Mouse (Mus musculus) cortical plate, adult 2 months (tissue): ENCODE results near the gene Arhgef17. TPM values are rescaled to one million over a fixed set of nuclear protein-coding genes. Genes with fewer than 3 reads are reported as not detected.

Experiments
- H3K27ac ChIP-seq: fragments of 200-500 bp; 2 replicates; pipeline ENCODE4 v1.5.1; 2012; ENCODE audit warnings: low read length, control low read depth, inconsistent platforms; ENCODE audit not compliant: insufficient read depth
- H3K4me1 ChIP-seq: fragments of 200-500 bp; 2 replicates; pipeline ENCODE4 v1.6.1; 2011; ENCODE audit warnings: low read length; ENCODE audit not compliant: control insufficient read depth, insufficient read depth
- H3K4me3 ChIP-seq: fragments of 200-500 bp; 2 replicates; pipeline ENCODE4 v1.5.1; 2011; ENCODE audit warnings: mild to moderate bottlenecking, low read length, control low read depth; ENCODE audit not compliant: insufficient read depth
- CTCF ChIP-seq: fragments of 200-500 bp; IDR thresholded peaks from 2 replicates; pipeline ENCODE4 v1.5.1; 2011; ENCODE audit warnings: mild to moderate bottlenecking, control low read depth, low read length; ENCODE audit not compliant: insufficient read depth; ENCODE audit errors: extremely low read depth
- POLR2A ChIP-seq: fragments of 200-500 bp; IDR thresholded peaks from 2 replicates; pipeline ENCODE4 v1.6.1; 2011; ENCODE audit warnings: mild to moderate bottlenecking, low read length, control low read depth; ENCODE audit not compliant: insufficient read depth; ENCODE audit errors: extremely low read depth
- polyA plus RNA-seq: library from polyadenylated mRNA; depleted of rRNA; stranded (reverse); fragments of >200 nt; gene quantifications from 2 replicates; pipeline ENCODE4 v1.2.3, GENCODE M21; 2012

The Arhgef17 gene
- polyA plus RNA-seq, 1 experiment, result 91.3 TPM

GRCm38 (mm10) chr7:100964242-100964641 lies 32.3 kb upstream of the Arhgef17 start:
- H3K27ac ChIP-seq, result no peak overlapping the region
- TF ChIP-seq POLR2A (no peak), CTCF (no peak)
- no peaks in the 10 kb centered on the region for H3K4me1 ChIP-seq
- no peak overlapping the region for H3K4me3 ChIP-seq

GRCm38 (mm10) chr7:100963381-100963780 lies 31.5 kb upstream of the Arhgef17 start:
- TF ChIP-seq CTCF (no peak), POLR2A (no peak)
- H3K4me3 ChIP-seq, result no peak overlapping the region
- H3K27ac ChIP-seq, result no peak overlapping the region
- H3K4me1 ChIP-seq, result no peaks in the 10 kb centered on the region

GRCm38 (mm10) chr7:100961146-100961545 lies 29.2 kb upstream of the Arhgef17 start:
- TF ChIP-seq CTCF (no peak), POLR2A (no peak)
- no peaks in the 10 kb centered on the region for H3K4me1 ChIP-seq
- H3K27ac ChIP-seq, result no peak overlapping the region
- H3K4me3 ChIP-seq, result no peak overlapping the region

GRCm38 (mm10) chr7:100960462-100960861 lies 28.6 kb upstream of the Arhgef17 start:
- no peak overlapping the region for H3K4me3 ChIP-seq
- TF ChIP-seq CTCF, result no peak
- TF ChIP-seq POLR2A, result no peak
- H3K27ac ChIP-seq, result no peak overlapping the region
- H3K4me1 ChIP-seq, result no peaks in the 10 kb centered on the region

- TF ChIP-seq CTCF, result no peak
- TF ChIP-seq POLR2A, result no peak
- H3K4me1 ChIP-seq, result no peaks in the 10 kb centered on the region
- no peak overlapping the region for H3K4me3 ChIP-seq
- no peak overlapping the region for H3K27ac ChIP-seq
These were observed 26.5 kb upstream of the Arhgef17 start for GRCm38 (mm10) chr7:100958426-100958825.

- Histone ChIP-seq H3K4me3 (no peak overlapping the region), H3K27ac (no peak overlapping the region), H3K4me1 (no peaks in the 10 kb centered on the region)
- TF ChIP-seq POLR2A, result no peak
- TF ChIP-seq CTCF, result no peak
These were observed 20.8 kb upstream of the Arhgef17 start for GRCm38 (mm10) chr7:100952686-100953085.

GRCm38 (mm10) chr7:100951903-100952302 lies 20.0 kb upstream of the Arhgef17 start:
- no peak overlapping the region for H3K4me3 ChIP-seq
- no peak overlapping the region for H3K27ac ChIP-seq
- no peaks in the 10 kb centered on the region for H3K4me1 ChIP-seq
- TF ChIP-seq POLR2A (no peak), CTCF (no peak)

GRCm38 (mm10) chr7:100950481-100951010 lies 18.6 kb upstream of the Arhgef17 start:
- Histone ChIP-seq H3K27ac (no peak overlapping the region), H3K4me3 (no peak overlapping the region)

GRCm38 (mm10) chr7:100950031-100950430 lies 18.1 kb upstream of the Arhgef17 start:
- no peak for TF ChIP-seq POLR2A
- no peak for TF ChIP-seq CTCF
- no peak overlapping the region for H3K27ac ChIP-seq
- no peaks in the 10 kb centered on the region for H3K4me1 ChIP-seq
- H3K4me3 ChIP-seq, result no peak overlapping the region

More at GRCm38 (mm10) chr7:100950481-100951010, 18.6 kb upstream of the Arhgef17 start:
- H3K4me1 ChIP-seq, result no peaks in the 10 kb centered on the region
- no peak for TF ChIP-seq POLR2A
- TF ChIP-seq CTCF, result no peak

- Histone ChIP-seq H3K27ac (no peak overlapping the region), H3K4me1 (peaks cover 5% of the 10 kb centered on the region), H3K4me3 (no peak overlapping the region)
- TF ChIP-seq CTCF, result no peak
- TF ChIP-seq POLR2A, result no peak
These were observed 12.8 kb upstream of the Arhgef17 start for GRCm38 (mm10) chr7:100944738-100945137.

- Histone ChIP-seq H3K4me3 (no peak overlapping the region), H3K27ac (no peak overlapping the region), H3K4me1 (peaks cover 5% of the 10 kb centered on the region)
- TF ChIP-seq CTCF, result no peak
- no peak for TF ChIP-seq POLR2A
These were observed 12.4 kb upstream of the Arhgef17 start for GRCm38 (mm10) chr7:100944306-100944705.
